Mouse (Mus musculus) MN1 (cell line): ENCODE results near the gene Gtf3c1.

Experiments used
- DNase-seq: peaks from one replicate; pipeline ENCODE4 v3.0.0-alpha.2; 2016; ENCODE audit warnings: low spot score

Gtf3c1 gene

DNA sequence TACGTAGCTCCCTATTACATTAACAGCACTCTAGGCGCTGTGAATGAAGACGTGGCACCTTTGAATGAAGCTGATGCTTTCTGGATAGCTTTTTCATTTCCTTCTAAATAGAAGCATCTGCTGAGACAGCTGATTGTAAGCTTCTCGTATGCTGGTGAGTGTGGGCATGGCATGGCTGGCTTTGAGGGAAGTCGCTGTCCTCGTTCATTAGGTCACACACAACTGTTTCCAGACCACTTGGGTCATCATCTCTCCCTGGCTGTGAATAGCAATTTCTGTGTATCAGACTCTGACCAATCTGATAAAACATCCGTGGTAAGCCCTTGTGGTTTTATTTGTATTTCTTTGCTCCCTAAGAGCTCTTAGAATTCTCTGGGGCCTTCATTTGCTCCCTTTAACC lies 89.6 kb downstream of the Gtf3c1 start:
- DNase-seq: no peak

DNA sequence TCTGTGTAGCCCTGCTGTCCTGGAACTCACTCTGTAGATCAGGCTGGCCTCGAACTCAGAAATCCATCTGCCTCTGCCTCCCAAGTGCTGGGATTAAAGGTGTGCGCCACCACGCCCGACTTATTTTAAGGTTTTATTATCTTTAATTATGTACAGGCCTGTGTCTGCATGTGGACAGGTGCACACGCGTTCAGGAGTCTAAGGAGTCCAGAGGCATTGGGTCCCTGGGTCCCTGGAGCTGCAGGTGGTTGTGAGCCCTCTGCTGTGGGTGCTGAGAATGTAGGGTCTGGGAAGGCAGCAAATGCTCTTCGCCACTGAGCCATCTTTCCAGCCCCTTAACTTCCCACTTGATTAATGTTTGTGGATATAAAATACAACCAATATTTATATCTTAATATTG lies 92.1 kb downstream of the Gtf3c1 start:
- DNase-seq: no peak

DNA sequence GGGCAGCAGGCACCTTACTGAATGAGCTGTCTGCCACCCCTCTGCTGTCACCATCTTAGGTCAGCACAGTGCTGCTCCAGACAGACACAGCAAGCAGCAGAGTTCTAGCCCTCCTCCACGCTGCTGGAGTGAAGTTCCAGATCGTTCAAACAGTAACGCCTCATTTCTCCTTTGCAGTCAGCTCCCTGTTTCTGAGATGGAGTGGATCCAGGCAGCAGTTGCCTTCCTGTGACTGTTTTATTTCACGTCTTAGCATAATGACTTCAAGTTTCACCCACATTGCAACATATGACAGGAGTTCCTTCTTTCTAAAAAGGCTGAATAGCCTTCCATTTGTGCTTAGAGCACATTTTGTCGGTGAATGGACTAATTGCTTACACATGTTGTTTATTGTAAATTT lies 94.0 kb downstream of the Gtf3c1 start:
- DNase-seq: no peak

DNA sequence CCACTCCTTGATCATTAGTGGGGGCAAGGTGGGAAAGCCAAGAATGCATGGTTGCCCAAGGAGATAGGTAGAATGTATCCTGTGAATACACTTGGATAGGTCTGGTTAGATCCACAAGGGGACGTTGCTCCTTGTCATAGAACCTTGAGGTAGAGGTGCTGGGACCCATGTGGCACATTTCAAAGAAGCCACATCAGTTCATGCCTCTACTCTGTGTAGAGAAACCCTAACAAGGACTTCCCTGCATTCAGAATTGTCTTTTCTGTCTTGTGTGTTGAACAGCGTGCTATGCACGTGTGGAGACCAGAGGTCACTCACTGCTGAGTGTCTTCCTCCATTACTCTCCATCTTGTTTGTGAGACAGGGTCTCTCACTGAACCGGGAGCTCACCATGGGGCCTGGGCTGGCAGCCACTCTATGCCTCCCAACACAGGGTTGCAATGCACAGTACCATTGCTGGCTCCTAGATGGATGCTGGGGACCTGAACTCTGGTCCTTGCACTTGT lies 99.3 kb downstream of the Gtf3c1 start:
- DNase-seq: no peak

DNA sequence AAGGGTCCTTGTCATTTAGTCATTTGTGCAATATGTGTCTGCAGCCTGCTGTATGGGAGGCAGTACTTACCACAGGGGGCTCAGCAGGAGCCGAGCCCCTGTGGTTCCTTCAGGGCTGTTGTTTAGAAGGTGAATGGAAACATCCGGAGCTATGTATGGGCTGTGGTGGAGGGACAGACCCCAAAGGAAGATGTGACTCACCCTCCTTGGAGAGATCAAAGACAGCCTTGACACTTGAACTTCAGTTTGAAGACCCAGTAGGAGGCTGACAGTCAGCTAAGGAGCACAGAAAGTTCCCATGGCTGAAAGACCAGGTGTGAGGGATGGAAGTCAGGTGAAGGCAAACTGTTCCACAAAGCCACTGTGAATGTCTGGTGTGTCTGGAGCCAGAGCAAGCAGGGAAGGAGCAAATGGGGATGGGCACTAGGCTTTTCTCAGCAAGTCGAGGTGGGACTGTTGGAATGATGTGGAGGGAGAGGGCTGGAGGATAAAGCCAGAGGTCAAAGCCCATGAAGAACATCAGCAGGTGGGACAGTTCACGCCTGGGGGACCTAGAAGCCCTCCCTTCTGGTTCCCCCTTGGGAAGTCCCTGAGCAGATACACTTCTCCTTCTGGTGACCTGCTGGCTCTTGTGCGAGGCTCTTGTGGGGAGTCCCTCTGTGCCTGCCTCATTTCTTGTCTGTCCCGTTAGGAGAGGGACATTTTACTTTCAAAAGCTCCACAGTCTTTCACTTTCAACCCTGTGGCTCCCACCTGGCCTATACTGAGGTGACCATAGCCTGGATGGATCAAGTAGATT lies 100.0 kb downstream of the Gtf3c1 start:
- DNase-seq: no peak

DNA sequence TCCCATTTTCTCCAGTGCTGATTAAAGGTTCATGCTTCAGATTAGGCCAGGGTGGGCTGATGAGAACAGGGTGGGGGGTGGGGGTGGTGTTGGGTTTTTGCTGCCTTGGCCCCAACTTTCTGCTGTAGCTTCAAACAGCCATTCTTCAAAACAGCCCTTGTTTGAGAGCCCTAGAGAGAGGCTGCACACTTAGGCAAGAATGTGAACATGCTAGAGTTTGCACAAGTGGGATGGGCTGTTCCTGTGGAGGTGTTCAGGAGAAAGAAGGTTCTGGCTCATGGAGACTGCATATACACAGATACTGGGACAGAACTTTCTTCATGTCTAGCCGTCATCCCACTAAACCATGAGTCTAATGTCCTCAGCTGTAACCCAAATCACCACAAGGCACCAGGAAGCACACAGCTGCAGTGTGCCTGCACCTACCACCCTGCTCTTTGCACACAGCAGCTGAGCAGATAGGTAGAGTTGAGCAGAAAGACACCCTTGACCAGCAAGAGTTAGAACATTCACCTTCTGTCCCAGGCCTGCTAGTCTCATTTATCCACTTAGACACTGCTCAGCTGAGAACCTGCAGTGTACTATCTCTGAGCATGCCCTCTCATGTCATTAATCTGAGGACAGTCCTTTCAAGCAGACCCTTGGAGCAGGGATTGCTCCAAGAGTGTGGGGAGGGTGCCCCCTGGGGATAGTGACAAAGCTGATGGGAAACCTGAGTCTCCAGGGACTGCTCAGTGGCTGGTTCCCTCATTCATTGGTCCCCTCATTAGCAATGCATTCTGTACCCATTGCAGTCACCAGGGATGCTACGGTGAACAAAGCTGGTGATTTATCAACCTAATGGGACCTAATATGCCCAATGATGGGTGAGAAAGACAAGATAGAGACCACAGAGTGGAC lies 101.1 kb downstream of the Gtf3c1 start:
- no peak for DNase-seq

DNA sequence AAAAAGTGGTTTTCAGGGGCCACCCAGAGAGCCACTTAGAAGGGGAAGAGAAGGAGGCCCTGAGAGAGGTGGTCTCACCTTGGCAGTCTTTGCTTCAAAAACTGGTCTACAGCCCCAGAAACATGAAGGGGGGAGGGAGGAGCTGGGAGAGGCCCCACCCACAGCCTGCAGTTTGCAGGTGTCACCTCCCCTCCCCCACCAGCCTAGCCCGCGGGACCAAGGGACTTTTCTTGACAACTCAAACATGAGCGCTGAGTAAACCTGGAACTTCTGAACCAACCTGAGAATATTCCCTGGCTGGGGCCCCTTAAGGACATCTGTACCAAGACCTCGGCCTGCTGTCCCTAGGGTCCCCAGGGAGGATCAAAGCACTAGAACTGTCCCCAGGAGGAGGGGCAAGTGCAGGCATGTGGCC lies 101.8 kb downstream of the Gtf3c1 start:
- no peak for DNase-seq

DNA sequence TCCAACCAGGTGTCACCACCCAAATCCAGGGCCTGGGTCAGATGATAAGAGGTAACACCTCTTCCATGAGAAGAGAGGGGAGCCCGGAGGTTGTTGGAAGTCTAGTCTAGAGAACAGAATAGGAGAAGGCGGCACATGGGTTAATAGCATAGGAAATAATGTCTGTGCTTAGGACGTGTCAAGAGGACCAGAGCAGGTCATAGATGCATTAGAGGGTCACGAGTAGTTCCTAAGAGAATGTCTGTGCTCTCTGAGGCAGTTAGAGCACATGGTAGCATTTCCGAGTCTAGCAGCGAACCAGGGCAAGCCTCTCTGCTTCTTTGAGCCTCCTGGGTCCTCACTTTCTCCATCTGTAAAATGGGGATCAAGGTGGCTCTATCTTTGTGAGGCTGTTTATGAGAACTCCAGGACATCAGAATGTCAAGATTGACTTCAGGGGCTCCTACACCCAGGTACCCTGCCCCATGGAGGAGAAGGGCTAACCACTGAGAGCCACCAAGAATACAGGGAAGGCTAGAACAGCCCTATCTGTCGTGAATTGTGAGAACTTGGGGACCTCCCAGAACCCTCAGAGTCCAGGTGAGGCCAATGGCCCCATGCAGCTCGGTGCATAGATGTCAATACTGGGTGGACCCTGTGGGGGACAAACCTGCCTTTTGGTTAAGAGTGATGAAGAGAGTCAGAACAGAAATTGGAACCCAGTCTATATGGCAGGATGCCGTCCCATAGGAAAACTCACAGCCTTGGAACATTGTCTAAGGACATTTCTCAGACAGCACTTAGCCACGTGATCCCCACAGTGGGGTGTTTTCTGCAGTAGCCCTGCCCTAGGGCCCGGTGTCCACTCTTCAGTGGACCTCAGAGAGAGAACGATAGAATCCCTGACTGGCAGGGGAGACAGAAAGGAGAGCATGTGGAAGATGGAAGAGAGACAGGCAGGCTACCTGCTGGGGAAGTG lies 102.9 kb downstream of the Gtf3c1 start:
- no peak for DNase-seq

DNA sequence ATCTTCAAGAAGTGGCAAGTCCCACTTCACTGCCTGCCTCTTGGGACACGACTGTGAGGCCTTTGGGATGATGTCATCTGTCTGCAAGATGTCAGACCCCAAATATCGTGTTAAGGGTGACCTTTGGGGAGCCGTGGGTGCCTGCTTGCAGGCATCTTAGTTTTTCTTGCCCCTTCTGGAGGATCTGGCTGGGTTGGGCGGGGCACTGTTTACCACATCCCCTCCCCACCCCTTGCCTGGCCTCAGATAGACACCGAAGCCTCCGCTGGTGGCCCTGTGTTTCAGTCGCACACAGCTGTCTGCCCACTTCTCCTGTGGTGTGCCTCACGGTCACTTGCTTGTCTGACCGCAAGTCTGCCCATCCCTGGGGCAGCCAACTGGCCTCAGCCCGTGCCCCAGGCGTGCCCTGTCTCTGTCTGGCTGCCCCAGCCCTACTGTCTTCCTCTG lies 104.4 kb downstream of the Gtf3c1 start, which contains the start of gene Il21r:
TSS of gene Il21r (plus strand) at position 245 of the 447 bp plus-strand sequence.
- DNase-seq: no peak

DNA sequence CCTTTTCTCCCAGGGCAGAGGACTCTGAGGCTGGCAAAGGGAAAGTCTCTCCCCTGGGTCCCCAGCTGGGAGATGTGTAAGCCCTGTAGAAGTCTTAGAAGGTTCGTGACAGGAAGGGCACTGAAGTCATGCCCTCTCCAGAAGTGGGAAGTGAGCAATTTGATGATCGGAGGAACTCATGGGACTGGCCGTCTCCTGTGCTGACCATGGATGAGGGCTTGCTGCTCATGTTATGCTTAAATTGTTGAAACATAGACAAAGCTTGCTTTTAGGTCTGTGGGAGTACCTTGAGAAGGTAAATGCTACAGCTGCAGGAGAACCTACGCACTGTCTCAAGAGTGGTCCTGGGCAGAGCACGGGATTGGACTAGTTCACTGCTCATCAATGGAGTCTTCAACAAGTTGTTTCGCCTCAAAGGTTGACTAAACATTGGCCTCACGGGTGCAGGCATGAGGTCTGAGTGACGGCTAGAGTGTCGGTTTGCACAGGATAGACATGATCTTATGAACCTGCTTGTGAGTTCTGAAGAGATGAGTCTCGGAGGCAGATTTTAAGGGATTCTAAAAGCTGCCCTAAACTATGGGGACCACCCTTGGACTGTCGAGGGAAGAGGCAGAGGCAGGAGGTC lies 105.6 kb downstream of the Gtf3c1 start:
- DNase-seq: no peak

DNA sequence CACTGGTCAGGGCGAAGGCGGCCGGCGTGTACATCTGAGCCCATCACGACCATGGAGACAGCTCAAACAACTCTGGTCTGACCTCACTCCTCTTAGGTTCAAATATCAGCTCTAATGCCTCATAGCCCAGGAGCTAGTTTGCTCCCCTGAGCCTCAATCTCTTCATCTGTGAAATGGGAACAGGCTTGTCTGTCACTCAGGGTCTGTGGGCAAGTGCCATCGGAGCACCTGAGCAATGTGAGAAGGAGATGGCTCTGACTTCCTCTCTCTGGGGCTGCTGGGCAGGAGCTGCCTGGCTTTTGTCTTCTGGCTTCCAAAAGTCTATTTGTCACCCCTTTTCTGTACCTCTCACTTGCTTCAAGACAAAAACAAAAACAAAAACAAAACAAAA lies 106.3 kb downstream of the Gtf3c1 start:
- DNase-seq: no peak

DNA sequence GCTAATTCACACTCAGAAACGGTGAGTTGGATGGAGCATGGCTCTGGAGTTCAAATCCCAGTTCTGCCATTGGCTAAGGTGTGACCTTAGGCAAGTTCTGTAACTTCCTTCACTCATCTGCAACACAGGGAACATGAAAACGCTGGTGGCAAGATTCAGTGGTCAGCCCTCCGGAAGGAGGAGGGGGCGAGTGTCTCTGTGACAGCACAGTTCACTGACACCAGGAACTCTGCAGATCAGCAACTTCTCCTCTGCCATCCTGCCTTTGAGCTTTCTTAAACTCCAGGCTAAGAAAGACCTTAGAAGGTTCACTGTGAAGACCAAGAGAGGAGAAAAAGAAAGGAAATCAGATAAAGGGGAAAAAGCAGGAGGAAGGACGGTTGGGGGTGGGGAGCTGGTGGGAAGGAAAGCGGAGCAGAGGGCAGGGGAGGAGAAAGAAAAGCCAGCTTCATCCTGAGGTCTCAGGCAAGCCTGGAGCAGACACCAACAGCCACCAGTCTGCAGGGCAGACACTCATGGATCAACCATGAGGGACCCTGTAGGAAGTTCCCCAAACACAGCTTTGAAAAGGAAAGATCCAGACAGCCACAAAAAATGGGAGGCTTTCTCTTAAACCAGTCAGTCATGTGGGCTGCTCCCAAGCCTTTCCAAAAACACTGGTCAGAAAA lies 106.8 kb downstream of the Gtf3c1 start:
- no peak for DNase-seq

DNA sequence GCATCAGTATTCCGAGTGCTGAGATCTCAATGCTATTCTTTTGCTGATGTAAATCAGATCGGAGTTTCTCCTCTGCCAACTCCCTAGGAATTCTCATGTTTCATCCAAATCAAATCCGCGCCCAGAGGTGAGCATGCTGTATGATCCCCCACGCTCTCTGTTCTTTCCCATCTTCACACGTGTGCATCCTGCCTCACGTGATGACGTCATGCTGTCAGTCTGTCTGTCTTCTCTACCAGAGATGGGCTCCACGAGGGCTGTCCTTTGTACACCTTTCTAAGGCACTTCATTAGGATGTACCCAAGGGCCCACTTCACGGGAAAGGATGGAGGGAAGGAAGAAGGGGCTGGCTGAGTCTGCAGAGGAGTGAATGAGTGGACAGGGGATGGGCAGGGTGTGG lies 107.4 kb downstream of the Gtf3c1 start:
- no peak for DNase-seq

DNA sequence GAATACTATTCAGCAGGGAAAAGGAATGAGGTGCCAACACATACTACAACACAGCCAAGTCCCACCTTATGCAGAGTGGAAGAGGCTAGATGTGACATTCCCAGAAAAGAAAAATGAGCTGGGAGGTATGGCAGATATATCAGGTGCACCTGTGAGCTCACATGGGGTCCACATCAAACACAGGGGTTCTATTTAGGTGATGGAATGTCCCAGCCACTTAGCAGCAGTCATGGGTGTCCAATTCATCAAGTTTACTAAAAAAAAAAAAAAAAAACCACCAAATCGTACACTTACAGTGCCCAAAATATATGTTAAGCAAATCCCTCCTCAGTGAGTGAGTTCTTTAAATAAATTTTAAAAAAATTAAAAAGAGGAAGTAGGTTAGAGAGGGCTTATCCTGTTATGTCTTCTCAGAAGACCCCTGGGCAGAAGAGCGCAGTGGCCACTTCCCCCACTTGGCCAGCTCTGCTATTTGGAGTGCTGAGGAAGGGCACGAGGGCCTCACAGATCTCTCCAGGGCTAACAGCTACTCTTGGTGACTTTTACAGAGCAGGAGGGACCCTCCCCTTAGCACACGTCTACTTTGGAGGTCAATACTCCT lies 108.1 kb downstream of the Gtf3c1 start:
- DNase-seq: no peak

DNA sequence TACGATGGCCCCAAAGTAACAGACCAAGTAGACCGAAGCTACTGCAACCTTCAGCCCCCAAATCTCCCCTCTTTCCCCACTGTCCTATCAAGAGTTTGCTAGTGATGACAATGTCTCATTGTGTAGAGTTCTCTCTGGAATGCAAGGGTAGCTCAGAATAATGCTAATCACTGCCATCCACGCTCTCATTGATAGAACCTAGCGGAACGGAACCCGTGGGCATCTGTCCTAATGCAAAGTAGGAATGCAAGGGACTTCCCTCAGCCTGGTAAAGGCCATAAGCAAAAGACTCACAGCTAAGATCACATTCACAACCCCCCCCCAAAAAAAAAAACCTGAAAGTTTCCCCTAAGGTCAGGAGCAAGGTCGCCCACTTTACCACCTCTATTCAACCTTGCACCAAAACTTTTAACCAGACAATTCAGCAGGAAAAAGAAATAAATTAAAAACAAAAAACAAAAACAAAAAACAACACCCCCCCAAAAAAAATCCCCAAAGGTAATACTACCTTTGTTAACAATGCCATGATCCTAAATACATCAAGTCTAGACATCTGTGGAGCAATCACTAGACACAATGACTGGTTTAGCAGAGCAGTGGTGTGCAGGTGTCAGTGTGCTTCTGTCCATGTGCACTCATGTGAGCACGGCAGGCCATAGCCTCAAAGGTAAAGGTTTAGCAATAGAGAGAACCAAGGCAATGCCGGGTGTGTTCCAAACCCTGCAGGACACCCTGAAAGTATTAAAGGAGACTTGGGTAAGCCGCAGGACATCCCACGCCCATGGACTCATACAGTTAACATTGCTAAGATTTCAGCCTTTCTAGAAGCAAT lies 109.8 kb downstream of the Gtf3c1 start:
- DNase-seq: no peak

DNA sequence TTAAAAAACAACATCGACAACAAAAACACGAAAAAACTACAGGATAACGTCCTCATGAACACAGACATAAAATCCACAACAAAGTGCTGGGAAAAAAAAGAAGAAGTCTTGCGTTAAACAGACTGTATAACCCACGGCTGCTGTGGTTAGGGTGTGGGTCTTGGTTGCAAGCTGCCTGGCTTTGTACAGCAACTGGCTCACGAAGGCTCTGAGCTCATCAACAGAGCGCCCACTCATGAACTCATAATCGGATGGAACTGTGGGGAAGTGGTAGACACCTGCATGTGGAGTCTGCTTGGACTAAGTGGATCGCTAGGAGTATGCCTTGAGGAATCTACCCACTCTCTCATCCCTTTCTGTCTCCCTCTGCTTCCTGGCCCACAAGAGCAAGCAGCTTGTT lies 110.5 kb downstream of the Gtf3c1 start:
- DNase-seq: no peak

DNA sequence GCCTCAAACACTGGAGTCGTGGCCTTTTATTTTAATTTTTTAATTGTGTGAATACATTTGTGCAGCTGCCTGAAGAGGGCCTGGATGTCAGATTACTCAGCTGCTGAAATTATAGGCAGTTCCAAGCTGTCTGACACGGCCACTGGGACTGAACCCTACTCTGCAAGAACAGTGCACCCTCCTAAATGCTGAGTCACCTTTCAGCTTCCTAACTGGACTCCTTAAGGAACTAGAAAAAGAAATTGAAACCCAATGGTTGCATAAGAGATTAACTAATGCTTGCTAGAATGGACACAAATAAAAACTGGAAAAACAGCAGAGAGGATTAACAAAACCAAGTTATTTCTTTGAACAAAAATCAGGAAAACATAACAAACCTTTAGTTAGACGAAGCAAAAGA lies 111.2 kb downstream of the Gtf3c1 start:
- DNase-seq: no peak

DNA sequence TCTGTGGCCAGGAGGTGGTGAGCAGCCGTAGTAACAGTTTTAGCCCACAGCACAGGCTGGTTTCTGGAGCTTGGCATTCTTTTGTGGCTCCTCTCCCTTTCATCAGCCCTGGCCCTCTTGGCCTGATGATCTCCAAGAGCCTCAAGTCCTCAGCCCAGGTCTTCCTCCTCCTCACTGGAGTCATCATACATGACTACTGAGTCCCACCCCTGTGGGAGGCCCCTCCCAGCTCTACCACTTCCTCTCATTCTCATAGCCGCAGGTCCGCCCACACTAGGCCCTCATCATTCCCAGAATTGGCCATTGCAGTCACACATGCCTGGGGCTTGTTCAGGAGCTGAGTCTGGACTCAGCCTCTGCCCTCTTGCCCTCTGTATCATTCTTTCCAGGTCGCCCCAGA lies 113.7 kb downstream of the Gtf3c1 start:
- DNase-seq: no peak
